Mouse (Mus musculus) left cerebral cortex, postnatal 4 days (tissue): ENCODE measurements at regions not wholly inside any gene's neighbourhood (a gene's known extent, or its start where the extent isn't known, plus 50 kb on each side); places are given as distances from the start of the nearest gene placed in this dataset.

Experiments used
- DNase-seq: peaks from one replicate; pipeline ENCODE4 v3.0.0-alpha.2; 2022
- intact Hi-C: fragments of 180-260 bp; cut with DNase I; formaldehyde crosslinking; loops from one replicate; pipeline ENCODE4 v1.15.1; 2025

DNA sequence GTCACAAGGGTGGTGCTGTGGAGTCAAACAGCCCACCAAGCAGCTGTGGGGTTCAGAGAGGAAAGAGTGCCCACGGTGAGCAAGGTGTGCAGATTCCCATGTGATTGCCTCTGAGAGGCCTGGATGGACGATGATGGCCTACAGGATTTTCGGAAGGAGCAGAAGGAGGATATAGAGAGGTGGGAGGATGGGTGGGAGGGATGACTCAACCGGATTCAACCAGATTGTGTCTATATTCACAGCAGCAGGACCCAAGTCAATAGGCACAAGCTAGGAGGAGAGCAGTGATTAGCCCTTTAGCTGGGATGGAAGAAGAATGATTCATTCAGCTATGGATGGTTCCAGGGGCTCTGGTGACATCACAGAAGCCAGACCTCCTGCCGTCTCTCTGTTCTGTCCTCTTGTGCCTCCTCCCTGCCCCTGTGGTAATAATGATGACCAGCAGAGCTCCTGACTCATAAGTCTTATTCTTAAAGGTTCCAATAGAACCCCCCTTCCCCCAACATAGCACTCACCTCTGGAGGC, 82.6 kb upstream of the Stx16 start:
- intact Hi-C loops, result no loop called here

DNA sequence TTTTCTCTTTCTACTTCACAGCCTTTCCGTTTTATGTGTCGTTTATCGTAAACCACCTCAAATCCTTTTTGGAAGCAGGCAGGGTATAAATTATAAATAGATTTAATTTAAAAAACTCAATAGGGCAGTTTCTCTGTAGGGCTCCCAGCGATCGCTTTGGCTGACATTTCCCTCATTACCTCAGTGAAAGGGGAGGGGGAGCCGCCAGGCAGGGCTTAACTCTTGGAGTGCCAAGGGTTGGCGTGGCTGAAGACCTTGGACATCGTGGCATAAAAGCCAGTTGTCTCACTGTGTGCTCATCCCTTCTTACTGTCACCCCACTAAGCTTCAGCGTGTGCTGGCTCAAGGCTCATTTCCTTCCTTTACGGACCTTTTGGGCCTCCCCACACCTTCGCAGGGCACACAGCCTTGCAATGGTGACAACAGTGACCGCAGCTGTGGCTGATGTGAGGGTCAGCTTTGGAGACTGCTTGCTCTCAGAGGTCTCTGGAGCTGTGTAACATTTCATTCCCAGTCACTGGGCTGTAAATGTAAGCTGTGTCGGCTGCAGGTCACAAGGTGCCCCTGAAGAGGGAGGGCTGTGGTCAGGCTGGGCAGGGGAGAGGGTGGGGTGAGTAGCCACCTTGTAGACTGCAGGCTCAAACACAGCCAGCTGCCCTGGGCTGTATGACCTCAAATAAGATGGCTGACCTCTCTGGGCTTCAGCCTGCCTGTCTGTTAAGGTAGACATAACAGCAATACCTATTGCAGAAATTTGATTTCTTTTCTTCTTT, 81.6 kb upstream of the Stx16 start:
- no peak for DNase-seq
- intact Hi-C loops, result no loop called here

More for the DNA sequence above, 82.6 kb upstream of the Stx16 start:
- DNase-seq, result no peak

- intact Hi-C loops, result no loop called here
- no peak for DNase-seq
Observed at GRCm38 (mm10) chr2:174004666-174005065, 71.4 kb upstream of the Stx16 start.

- DNase-seq, result no peak
- intact Hi-C loops, result no loop called here
Observed at GRCm38 (mm10) chr2:174007976-174008349, 68.1 kb upstream of the Stx16 start.

- DNase-seq, result peak; percentile 21
- intact Hi-C loops, result no loop called here
Observed at GRCm38 (mm10) chr2:174008350-174009218, 67.5 kb upstream of the Stx16 start.

GRCm38 (mm10) chr2:174010038-174010437, 66.1 kb upstream of the Stx16 start:
- DNase-seq, result no peak
- intact Hi-C loops, result no loop called here

- intact Hi-C loops, result no loop called here
- DNase-seq, result no peak
Observed at GRCm38 (mm10) chr2:174011399-174011798, 64.7 kb upstream of the Stx16 start.

DNA sequence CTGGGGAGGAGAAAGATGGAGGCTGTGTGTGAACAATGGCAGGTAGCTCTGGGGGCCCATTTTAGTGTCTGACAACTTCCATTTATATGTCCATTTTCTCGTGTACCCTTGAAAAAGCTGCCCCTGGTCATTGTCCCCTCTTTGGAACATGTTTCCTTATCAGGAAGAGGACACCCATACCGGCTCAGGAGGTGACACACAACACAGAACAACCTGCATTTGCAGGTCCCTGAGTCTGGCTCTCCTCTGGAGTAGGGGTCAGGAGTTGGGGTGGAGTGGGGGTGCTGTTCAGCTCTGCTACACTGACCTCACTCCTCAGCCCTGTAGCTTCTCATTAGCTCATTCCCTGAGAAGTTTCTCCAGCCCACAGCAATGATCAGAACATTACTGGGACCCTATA, 61.7 kb upstream of the Stx16 start:
- no peak for DNase-seq
- intact Hi-C loops, result no loop called here

DNA sequence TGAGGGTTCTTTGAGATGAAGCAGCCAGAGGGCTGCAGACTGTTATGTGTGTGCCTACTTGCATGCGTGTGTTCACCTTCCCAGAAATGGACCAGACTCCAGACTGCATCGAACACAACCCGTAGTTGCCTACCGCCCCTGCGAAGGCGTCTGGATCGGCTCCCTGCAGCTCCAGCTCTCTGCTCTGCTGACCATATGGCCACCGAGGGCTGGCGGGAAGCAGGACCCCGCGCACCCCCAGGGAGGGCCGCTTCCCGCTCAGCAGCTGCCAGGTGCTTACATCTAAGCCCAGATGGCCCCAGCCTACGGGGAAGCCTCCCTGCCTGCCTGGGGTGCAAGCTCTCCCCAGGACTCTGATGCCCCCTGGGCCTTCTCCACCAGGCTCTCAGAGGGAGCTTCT, 60.8 kb upstream of the Stx16 start:
- DNase-seq, result peak; percentile 39
- intact Hi-C loops, result no loop called here

DNA sequence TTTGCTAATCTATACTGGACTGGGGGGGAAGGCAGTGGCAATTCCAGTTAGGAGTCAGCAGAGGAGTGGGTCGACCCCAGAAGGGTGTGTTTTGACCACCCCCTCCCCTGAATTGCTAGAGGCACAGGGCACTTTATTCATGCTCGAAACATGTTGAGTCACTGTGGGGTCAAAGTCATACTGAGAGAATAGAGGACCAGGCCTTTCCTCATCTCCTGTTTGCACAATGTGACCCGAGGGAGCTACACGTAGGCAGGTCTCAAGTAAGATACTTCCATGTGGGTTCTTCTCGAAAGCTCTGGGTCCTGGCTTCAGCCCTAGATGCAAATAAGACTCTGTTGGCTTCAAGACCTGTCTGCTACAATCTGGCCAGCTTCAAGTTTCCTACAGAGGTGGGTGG, 60.0 kb upstream of the Stx16 start:
- intact Hi-C loops, result no loop called here
- no peak for DNase-seq

GRCm38 (mm10) chr2:174017042-174017441, 59.1 kb upstream of the Stx16 start:
- DNase-seq, result no peak
- intact Hi-C loops, result no loop called here

DNA sequence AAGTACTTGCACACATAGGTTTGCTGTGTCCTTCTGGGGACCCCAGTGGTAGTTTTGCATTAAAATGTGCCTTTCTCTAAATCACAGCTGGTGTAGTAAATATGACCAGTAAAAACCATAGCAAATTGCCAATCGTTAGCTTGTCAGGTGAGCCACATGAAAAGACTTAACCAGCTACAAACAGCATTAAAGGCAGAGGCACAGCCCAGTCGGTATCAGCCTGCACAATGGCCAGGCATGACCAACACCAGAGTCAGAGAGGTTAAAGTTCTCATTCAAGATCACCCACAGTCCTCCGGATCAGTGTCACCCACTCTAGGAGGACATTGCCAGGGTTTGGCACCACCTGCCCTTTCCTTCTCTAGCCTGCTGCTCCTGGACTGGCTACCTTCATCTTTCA, 58.5 kb upstream of the Stx16 start:
- no peak for DNase-seq
- intact Hi-C loops, result no loop called here

- DNase-seq, result no peak
- intact Hi-C loops, result no loop called here
Observed at GRCm38 (mm10) chr2:174018002-174018401, 58.1 kb upstream of the Stx16 start.

DNA sequence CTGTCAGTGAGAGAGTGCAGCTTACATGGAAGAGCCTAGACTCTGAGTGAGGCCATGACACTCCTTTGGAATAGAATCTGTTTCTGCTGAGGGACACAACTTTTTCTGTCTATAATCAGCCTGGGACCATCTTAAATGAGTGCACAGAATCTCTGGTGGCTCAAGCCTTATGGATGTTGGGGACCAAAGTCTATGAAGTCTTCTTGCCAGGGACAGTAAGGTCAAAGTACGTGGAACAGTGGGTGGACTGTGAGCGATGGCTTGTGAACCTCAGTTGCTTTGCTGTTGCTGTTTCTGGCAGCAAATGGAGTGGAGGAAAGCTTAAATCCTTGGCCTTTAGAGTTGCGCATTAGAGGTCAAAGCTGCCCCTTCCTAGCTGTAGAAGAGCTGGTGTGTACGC, 57.1 kb upstream of the Stx16 start:
- DNase-seq, result no peak
- intact Hi-C loops, result no loop called here

GRCm38 (mm10) chr2:174019970-174020369, 56.1 kb upstream of the Stx16 start:
- no peak for DNase-seq
- intact Hi-C loops, result no loop called here

- intact Hi-C loops, result no loop called here
- DNase-seq, result no peak
Observed at GRCm38 (mm10) chr2:174020447-174020846, 55.7 kb upstream of the Stx16 start.

GRCm38 (mm10) chr2:174021538-174021937, 54.6 kb upstream of the Stx16 start:
- no peak for DNase-seq
- intact Hi-C loops, result no loop called here

DNA sequence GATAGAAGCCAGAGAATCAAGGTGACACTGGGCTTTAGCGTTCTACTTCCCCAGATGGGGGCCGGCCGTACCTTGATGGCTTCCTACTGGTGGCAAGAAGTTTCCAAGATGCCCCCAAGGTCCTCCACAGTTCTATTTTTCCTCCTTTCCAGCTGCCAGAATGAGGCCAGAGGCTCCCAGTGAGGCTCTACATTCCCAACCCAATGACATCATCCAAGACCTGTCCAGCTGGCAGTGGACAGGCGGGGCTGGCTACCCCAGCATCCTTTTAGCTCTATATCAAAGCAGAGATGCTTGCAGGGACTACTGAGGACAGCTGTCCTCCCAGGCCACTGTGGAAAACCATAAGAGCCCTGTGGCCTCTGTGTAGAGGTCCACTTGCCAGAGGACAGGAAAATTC, 53.8 kb upstream of the Stx16 start:
- intact Hi-C loops, result no loop called here
- no peak for DNase-seq

GRCm38 (mm10) chr2:174025181-174025870, 50.8 kb upstream of the Stx16 start:
- no peak for DNase-seq
- intact Hi-C loops, result no loop called here
